Mouse (Mus musculus): Measurements from ENCODE around the gene Klhl5. TPM values are rescaled to one million over a fixed set of nuclear protein-coding genes. Genes with fewer than 3 reads are reported as not detected.
A peak's percentile ranks its signal among the peaks of the same experiment; 100 is the strongest.
"Not testable (repeated sequence)": the region's sequence is repeated elsewhere in the genome, so short reads cannot be mapped to it uniquely, and the experiment has no call there.

The Klhl5 gene
- polyA plus RNA-seq, 1 experiment from 2014 or later, result 15.8 TPM

DNA sequence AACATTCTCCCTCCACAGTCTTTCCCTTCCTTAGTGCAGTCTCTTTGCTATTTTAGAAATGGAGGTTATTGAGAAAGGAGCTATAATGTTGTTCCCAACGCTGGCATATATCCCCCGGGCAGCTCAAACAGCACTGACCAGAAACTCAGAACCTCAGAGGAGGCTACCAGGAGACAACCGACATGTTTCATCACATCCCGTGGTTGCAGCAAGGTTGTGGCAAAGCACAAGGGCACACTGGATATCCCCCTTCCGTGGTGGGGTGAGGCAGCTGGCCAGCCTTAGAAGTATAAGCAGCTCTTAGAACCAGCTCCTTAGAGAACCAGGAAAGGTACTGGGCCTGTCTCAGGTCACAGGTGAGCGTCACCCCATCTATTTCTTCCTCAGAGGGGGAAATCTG is 5.7 kb upstream of the Klhl5 start:
- Histone ChIP-seq H3K9me3 (ENCODE audit: control insufficient read depth, low read length) (no peaks in the 10 kb centered on the region), H3K4me3 (ENCODE audit: low read depth, low read length) (no peak overlapping the region), H3K27me3 (replicated peaks; ENCODE audit: control insufficient read depth, insufficient read depth, low read length) (no peaks in the 10 kb centered on the region), H3K9ac (ENCODE audit: low read length) (no peak overlapping the region), H3K27ac (ENCODE audit: low read depth) (no peak overlapping the region), H3K36me3 (ENCODE audit: control insufficient read depth, insufficient read depth, low read length) (no peaks in the 10 kb centered on the region), H3K4me2 (ENCODE audit: low read length) (no peak overlapping the region), H3K4me1 (replicated peaks; ENCODE audit: control insufficient read depth, insufficient read depth, low read length) (0 out of 2 replicates have a peak, but pooled peaks cover 3% of the 10 kb centered on the region)
- DNase-seq (ENCODE audit: low spot score), result no peak
- no peak for ATAC-seq (replicated peaks; ENCODE audit: low FRiP score, low TSS enrichment, low read depth)
- WGBS, result 85% methylated on average over 6 of the region's 6 CpGs

DNA sequence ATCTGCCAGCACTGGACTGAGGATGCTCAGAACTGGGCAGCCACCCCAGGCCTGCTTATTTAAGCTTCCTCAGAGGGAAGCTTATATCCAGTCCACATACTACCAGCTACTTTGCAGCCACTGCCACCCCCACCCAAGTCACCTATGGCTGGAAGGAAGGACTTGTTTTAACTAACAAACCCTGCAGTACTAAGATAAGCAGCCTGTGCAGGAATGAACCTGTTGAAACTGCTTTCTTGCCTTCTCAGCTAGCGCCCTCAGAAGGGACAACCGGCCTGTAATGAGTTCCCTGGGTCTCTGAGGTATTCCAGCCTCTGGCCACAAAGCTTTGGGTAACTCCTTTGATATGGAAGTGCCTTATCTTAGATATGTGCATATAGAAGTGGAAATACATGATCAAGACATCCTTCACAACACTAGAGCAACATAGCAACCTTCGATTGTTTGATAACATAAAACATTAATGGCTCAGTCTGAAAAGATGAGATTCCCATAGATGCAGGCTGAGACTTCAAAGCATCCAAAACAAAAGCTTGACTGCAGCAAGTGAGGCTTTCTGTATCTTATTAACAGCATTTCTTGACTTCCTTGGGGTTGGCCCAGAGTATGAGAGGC is 5.2 kb upstream of the Klhl5 start:
- H3K4me3 ChIP-seq (ENCODE audit: low read depth, low read length), result no peak overlapping the region
- no peaks in the 10 kb centered on the region for H3K9me3 ChIP-seq (ENCODE audit: control insufficient read depth, low read length)
- no peaks in the 10 kb centered on the region for H3K27me3 ChIP-seq (replicated peaks; ENCODE audit: control insufficient read depth, insufficient read depth, low read length)
- no peaks in the 10 kb centered on the region for H3K36me3 ChIP-seq (ENCODE audit: control insufficient read depth, insufficient read depth, low read length)
- H3K4me2 ChIP-seq (ENCODE audit: low read length), result no peak overlapping the region
- no peak overlapping the region for H3K27ac ChIP-seq (ENCODE audit: low read depth)
- DNase-seq (ENCODE audit: low spot score) (no peak), ATAC-seq (replicated peaks; ENCODE audit: low FRiP score, low TSS enrichment, low read depth) (no peak)
- WGBS, result 79% methylated on average over 3 of the region's 3 CpGs
- H3K4me1 ChIP-seq (replicated peaks; ENCODE audit: control insufficient read depth, insufficient read depth, low read length), result no peaks in the 10 kb centered on the region
- H3K9ac ChIP-seq (ENCODE audit: low read length), result no peak overlapping the region

GRCm38 (mm10) chr5:65102641-65103042 is 4.7 kb upstream of the Klhl5 start:
- Histone ChIP-seq H3K9ac (ENCODE audit: low read length) (no peak overlapping the region), H3K27me3 (replicated peaks; ENCODE audit: control insufficient read depth, insufficient read depth, low read length) (no peaks in the 10 kb centered on the region), H3K4me1 (replicated peaks; ENCODE audit: control insufficient read depth, insufficient read depth, low read length) (no peaks in the 10 kb centered on the region), H3K36me3 (ENCODE audit: control insufficient read depth, insufficient read depth, low read length) (no peaks in the 10 kb centered on the region), H3K4me2 (ENCODE audit: low read length) (no peak overlapping the region), H3K9me3 (ENCODE audit: control insufficient read depth, low read length) (no peaks in the 10 kb centered on the region), H3K4me3 (ENCODE audit: low read depth, low read length) (no peak overlapping the region), H3K27ac (ENCODE audit: low read depth) (no peak overlapping the region)
- ATAC-seq (replicated peaks; ENCODE audit: low FRiP score, low TSS enrichment, low read depth) (no peak), DNase-seq (ENCODE audit: low spot score) (no peak)
- WGBS, result 72% methylated on average over 10 of the region's 10 CpGs

GRCm38 (mm10) chr5:65107773-65108432 is 564 bp downstream of the Klhl5 start:
- Histone ChIP-seq H3K27me3 (replicated peaks; ENCODE audit: control insufficient read depth, insufficient read depth, low read length) (no peaks in the 10 kb centered on the region), H3K36me3 (ENCODE audit: control insufficient read depth, insufficient read depth, low read length) (no peaks in the 10 kb centered on the region), H3K4me1 (replicated peaks; ENCODE audit: control insufficient read depth, insufficient read depth, low read length) (0 out of 2 replicates have a peak, but pooled peaks cover 3% of the 10 kb centered on the region), H3K4me3 (ENCODE audit: low read depth, low read length) (peak overlapping the region; percentile 67), H3K4me2 (ENCODE audit: low read length) (peak overlapping the region; percentile 53), H3K27ac (ENCODE audit: low read depth) (peak overlapping the region; percentile 66), H3K9ac (ENCODE audit: low read length) (peak overlapping the region; percentile 79), H3K9me3 (ENCODE audit: control insufficient read depth, low read length) (no peaks in the 10 kb centered on the region)
- DNase-seq (ENCODE audit: low spot score) (peak; percentile 73), ATAC-seq (replicated peaks; ENCODE audit: low FRiP score, low TSS enrichment, low read depth) (peak; percentile 71)
- WGBS, result 4% methylated on average over 29 of the region's 42 CpGs

- DNase-seq (ENCODE audit: low spot score); H3K27me3 ChIP-seq (replicated peaks; ENCODE audit: control insufficient read depth, insufficient read depth, low read length); H3K9ac ChIP-seq (ENCODE audit: low read length); H3K4me1 ChIP-seq (replicated peaks; ENCODE audit: control insufficient read depth, insufficient read depth, low read length); ATAC-seq (replicated peaks; ENCODE audit: low FRiP score, low TSS enrichment, low read depth); H3K4me3 ChIP-seq (ENCODE audit: low read depth, low read length); H3K27ac ChIP-seq (ENCODE audit: low read depth); H3K9me3 ChIP-seq (ENCODE audit: control insufficient read depth, low read length); H3K4me2 ChIP-seq (ENCODE audit: low read length); H3K36me3 ChIP-seq (ENCODE audit: control insufficient read depth, insufficient read depth, low read length): not testable (repeated sequence)
- WGBS, result 40% methylated on average over 3 of the region's 3 CpGs
Measured at GRCm38 (mm10) chr5:65112225-65112624, 4.9 kb downstream of the Klhl5 start.

- no peak overlapping the region for H3K9ac ChIP-seq (ENCODE audit: low read length)
- no peak for DNase-seq (ENCODE audit: low spot score)
- H3K27ac ChIP-seq (ENCODE audit: low read depth), result no peak overlapping the region
- no peak overlapping the region for H3K4me3 ChIP-seq (ENCODE audit: low read depth, low read length)
- H3K4me1 ChIP-seq (replicated peaks; ENCODE audit: control insufficient read depth, insufficient read depth, low read length), result 0 out of 2 replicates have a peak, but pooled peaks cover 2% of the 10 kb centered on the region
- no peaks in the 10 kb centered on the region for H3K9me3 ChIP-seq (ENCODE audit: control insufficient read depth, low read length)
- ATAC-seq (replicated peaks; ENCODE audit: low FRiP score, low TSS enrichment, low read depth), result no peak
- H3K4me2 ChIP-seq (ENCODE audit: low read length), result no peak overlapping the region
- H3K27me3 ChIP-seq (replicated peaks; ENCODE audit: control insufficient read depth, insufficient read depth, low read length), result no peaks in the 10 kb centered on the region
- WGBS, result 70% methylated on average over 6 of the region's 6 CpGs
- 0 out of 2 replicates have a peak, but pooled peaks cover 7% of the 10 kb centered on the region for H3K36me3 ChIP-seq (ENCODE audit: control insufficient read depth, insufficient read depth, low read length)
Measured at GRCm38 (mm10) chr5:65113323-65113722, 6.0 kb downstream of the Klhl5 start.

DNA sequence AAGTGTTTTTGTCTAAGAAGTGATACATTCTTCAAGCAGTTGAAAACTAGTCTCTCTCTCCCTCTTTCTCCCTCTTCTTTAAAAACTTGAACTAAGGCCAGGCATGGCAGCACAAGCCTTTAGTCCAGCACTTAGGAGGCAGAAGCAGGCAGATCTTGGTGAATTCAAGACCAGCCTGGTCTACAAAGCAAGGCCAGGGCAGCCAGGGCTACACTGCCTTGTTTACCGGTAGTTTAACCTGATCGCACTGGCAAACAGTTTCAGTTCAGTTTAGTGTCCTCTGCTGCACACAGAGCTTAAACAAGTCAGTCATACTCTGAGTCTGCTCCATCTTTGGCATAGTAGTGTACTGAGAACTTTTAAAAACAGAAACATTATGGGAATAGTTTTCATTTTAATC is 9.4 kb downstream of the Klhl5 start:
- H3K27ac ChIP-seq (ENCODE audit: low read depth), result no peak overlapping the region
- DNase-seq (ENCODE audit: low spot score), result no peak
- no peaks in the 10 kb centered on the region for H3K4me1 ChIP-seq (replicated peaks; ENCODE audit: control insufficient read depth, insufficient read depth, low read length)
- no peak overlapping the region for H3K4me2 ChIP-seq (ENCODE audit: low read length)
- H3K9ac ChIP-seq (ENCODE audit: low read length), result no peak overlapping the region
- 97% methylated on average over 2 of the region's 2 CpGs for WGBS
- ATAC-seq (replicated peaks; ENCODE audit: low FRiP score, low TSS enrichment, low read depth), result no peak
- H3K27me3 ChIP-seq (replicated peaks; ENCODE audit: control insufficient read depth, insufficient read depth, low read length), result no peaks in the 10 kb centered on the region
- H3K36me3 ChIP-seq (ENCODE audit: control insufficient read depth, insufficient read depth, low read length), result 0 out of 2 replicates have a peak, but pooled peaks cover 7% of the 10 kb centered on the region
- no peaks in the 10 kb centered on the region for H3K9me3 ChIP-seq (ENCODE audit: control insufficient read depth, low read length)
- no peak overlapping the region for H3K4me3 ChIP-seq (ENCODE audit: low read depth, low read length)

- no peak overlapping the region for H3K27ac ChIP-seq (ENCODE audit: low read depth)
- H3K4me1 ChIP-seq (replicated peaks; ENCODE audit: control insufficient read depth, insufficient read depth, low read length), result no peaks in the 10 kb centered on the region
- no peaks in the 10 kb centered on the region for H3K27me3 ChIP-seq (replicated peaks; ENCODE audit: control insufficient read depth, insufficient read depth, low read length)
- no peak for ATAC-seq (replicated peaks; ENCODE audit: low FRiP score, low TSS enrichment, low read depth)
- no peak overlapping the region for H3K4me3 ChIP-seq (ENCODE audit: low read depth, low read length)
- H3K9ac ChIP-seq (ENCODE audit: low read length), result no peak overlapping the region
- H3K36me3 ChIP-seq (ENCODE audit: control insufficient read depth, insufficient read depth, low read length), result 0 out of 2 replicates have a peak, but pooled peaks cover 7% of the 10 kb centered on the region
- H3K4me2 ChIP-seq (ENCODE audit: low read length), result no peak overlapping the region
- WGBS, result 82% methylated on average over 1 of the region's 1 CpGs
- DNase-seq (ENCODE audit: low spot score), result no peak
- no peaks in the 10 kb centered on the region for H3K9me3 ChIP-seq (ENCODE audit: control insufficient read depth, low read length)
Measured at GRCm38 (mm10) chr5:65119495-65119894, 12.2 kb downstream of the Klhl5 start.

GRCm38 (mm10) chr5:65119918-65120317 is 12.6 kb downstream of the Klhl5 start:
- Histone ChIP-seq H3K4me2 (ENCODE audit: low read length) (no peak overlapping the region), H3K36me3 (ENCODE audit: control insufficient read depth, insufficient read depth, low read length) (0 out of 2 replicates have a peak, but pooled peaks cover 7% of the 10 kb centered on the region), H3K27me3 (replicated peaks; ENCODE audit: control insufficient read depth, insufficient read depth, low read length) (no peaks in the 10 kb centered on the region), H3K9me3 (ENCODE audit: control insufficient read depth, low read length) (no peaks in the 10 kb centered on the region), H3K9ac (ENCODE audit: low read length) (no peak overlapping the region), H3K4me3 (ENCODE audit: low read depth, low read length) (no peak overlapping the region), H3K4me1 (replicated peaks; ENCODE audit: control insufficient read depth, insufficient read depth, low read length) (no peaks in the 10 kb centered on the region), H3K27ac (ENCODE audit: low read depth) (no peak overlapping the region)
- WGBS, result 70% methylated on average over 3 of the region's 3 CpGs
- DNase-seq (ENCODE audit: low spot score) (no peak), ATAC-seq (replicated peaks; ENCODE audit: low FRiP score, low TSS enrichment, low read depth) (no peak)

Data from intestine, embryonic 14.5 days (tissue).